Comparison of ENCODE assay signal across 8 mouse cellular contexts in the genomic region with DNA sequence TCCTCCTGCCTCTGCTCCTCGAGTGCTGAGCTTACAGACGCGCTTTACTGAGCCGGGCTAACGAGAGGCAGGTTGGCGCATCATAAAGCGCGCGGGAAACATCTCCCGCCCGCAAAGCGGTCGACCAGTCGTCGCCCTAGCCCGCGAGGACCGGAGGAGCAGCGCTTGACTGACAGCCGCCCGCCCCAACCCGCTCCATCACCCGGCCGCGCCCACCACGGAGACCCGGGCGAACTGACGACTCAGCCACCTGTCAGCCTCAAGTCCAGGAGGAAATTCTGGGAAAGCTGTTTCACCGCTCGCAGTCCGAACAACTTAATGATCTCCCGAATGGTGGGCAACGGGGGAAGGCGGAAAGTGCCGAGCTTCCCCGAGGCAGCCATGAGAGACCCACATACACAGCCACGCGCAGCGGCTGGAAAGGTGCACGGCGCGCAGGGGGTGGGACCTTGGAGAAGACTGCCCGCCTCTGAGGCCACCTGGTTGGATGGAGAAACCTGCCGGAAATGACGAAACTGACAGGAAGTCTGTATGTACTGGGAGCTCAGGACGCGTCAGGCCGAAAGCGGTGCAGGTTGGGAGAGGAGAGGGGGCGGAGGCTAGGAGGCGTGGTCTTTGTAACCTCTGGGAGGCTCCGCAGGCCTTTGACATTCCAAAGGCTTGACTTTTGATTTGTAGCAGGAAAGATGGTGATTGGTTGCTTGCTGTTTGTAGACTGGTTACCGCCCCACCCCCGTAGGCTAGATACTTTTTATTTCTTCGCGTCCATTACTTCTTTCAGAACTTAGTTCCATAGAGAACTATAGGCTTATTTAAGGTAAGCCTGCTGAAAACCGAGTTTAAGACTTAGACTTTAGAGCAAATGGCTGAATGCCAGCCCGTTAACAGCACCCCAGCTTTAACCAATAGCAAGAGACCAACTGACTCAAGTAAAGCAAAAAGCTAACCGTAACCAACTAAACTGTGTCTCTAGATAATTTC. TPM values are rescaled to one million over a fixed set of nuclear protein-coding genes. Genes with fewer than 3 reads are reported as not detected.
DNase-seq lines count a peak whose midpoint lies in the region; ATAC-seq lines count a peak whose summit lies in the region.

A gene (minus strand): TSS at position 451 of the 981 bp plus-strand sequence.

- DNase-seq in adipocyte (ENCODE audit: low spot score) = peak; percentile 100
- peak; percentile 100 for DNase-seq in embryo, embryonic 10 days (ENCODE audit: low spot score)
- peak; percentile 92 for DNase-seq in gastrocnemius, postnatal 10 days
- DNase-seq in induced T-regulatory cell, adult 2 months (ENCODE audit: low read depth) = peak; percentile 99
- DNase-seq in left cerebral cortex, adult 9 months (ENCODE audit: low spot score in 2 of 2) = peak; percentile 97 to 98
- DNase-seq in right cerebral cortex, postnatal 14 days = peak; percentile 95
- DNase-seq in urinary bladder, postnatal 36 days (ENCODE audit: low spot score in 2 of 2) = peak; percentile 97 to 98

- ATAC-seq in megakaryocyte progenitor cell, adult 5-6 weeks (replicated peaks; ENCODE audit: poor library complexity) = peak; percentile 88

RNA-seq across cellular contexts. Expression of the gene that starts here (rescaled TPM):
- total RNA-seq in gastrocnemius, postnatal 10 days (2021) = 1 to 10 TPM; 8.5 to 9.6 TPM
- total RNA-seq in megakaryocyte progenitor cell, adult 5-6 weeks (2015) = 23.5 and 24.0 TPM in 2 replicates
- 12.1 and 15.1 TPM in 2 replicates for total RNA-seq in megakaryocyte progenitor cell, adult 5-6 weeks (2017)

Comparison
In these comparisons a context has a peak if more than half of its experiments do, and no peak if none do; other contexts are left out.
1. Peak in every context shown above with its lines: DNase-seq and ATAC-seq.